Mouse (Mus musculus) heart, embryonic 13.5 days (tissue): ENCODE measurements around the gene Tyw5. TPM values are rescaled to one million over a fixed set of nuclear protein-coding genes. Genes with fewer than 3 reads are reported as not detected.
A peak's percentile ranks its signal among the peaks of the same experiment; 100 is the strongest.

ENCODE experiments used
- ATAC-seq: fragments of 200-750 bp; cut with Nextera tagmentation; 2 replicates; pipeline ENCODE4 v1.8.0; 2017; ENCODE audit warnings: moderate TSS enrichment; ENCODE audit not compliant: insufficient number of reproducible peaks, low FRiP score, low TSS enrichment; ENCODE audit errors: extremely low read depth
- H3K27ac ChIP-seq: fragments of 300-500 bp; sonication (generic); replicated peaks from 2 replicates; pipeline ENCODE4 v1.5.1; 2015; ENCODE audit warnings: moderate library complexity, mild to moderate bottlenecking, inconsistent platforms
- H3K27me3 ChIP-seq: fragments of 300-500 bp; sonication (generic); replicated peaks from 2 replicates; pipeline ENCODE4 v1.6.1; 2015; ENCODE audit warnings: mild to moderate bottlenecking, inconsistent platforms
- H3K36me3 ChIP-seq: fragments of 300-500 bp; sonication (generic); 2 replicates; pipeline ENCODE4 v1.6.1; 2015; ENCODE audit warnings: mild to moderate bottlenecking, inconsistent platforms
- H3K4me1 ChIP-seq: fragments of 300-500 bp; sonication (generic); 2 replicates; pipeline ENCODE4 v1.6.1; 2015; ENCODE audit warnings: inconsistent platforms
- H3K4me2 ChIP-seq: fragments of 300-500 bp; sonication (generic); 2 replicates; pipeline ENCODE4 v1.6.1; 2015; ENCODE audit warnings: inconsistent platforms, mild to moderate bottlenecking, moderate library complexity
- H3K4me3 ChIP-seq: fragments of 300-500 bp; sonication (generic); 2 replicates; pipeline ENCODE4 v1.5.1; 2015; ENCODE audit warnings: moderate library complexity, mild to moderate bottlenecking, inconsistent platforms
- H3K9ac ChIP-seq: fragments of 300-500 bp; sonication (generic); 2 replicates; pipeline ENCODE4 v1.6.1; 2015; ENCODE audit warnings: inconsistent platforms, mild to moderate bottlenecking, moderate library complexity
- H3K9me3 ChIP-seq: fragments of 300-500 bp; sonication (generic); 2 replicates; pipeline ENCODE4 v1.6.1; 2016; ENCODE audit warnings: inconsistent platforms
- WGBS: fragments of 180-500 bp; shearing (Covaris S2); methylation state at CpG from one replicate; pipeline ENCODE4 v1.1.7; 2015; ENCODE audit warnings: mixed read lengths; 5-methylcytosine and 5-hydroxymethylcytosine counted together
- polyA plus RNA-seq: library from polyadenylated mRNA; unstranded; fragments of >200 nt; fragmentation: Nextera tagmentation; extraction: Ambion mirVana; gene quantifications from 2 replicates; pipeline ENCODE4 v1.2.1, GENCODE M21; 2015

The Tyw5 gene
- polyA plus RNA-seq, 1 experiment from 2014 or later: 21.0 TPM

DNA sequence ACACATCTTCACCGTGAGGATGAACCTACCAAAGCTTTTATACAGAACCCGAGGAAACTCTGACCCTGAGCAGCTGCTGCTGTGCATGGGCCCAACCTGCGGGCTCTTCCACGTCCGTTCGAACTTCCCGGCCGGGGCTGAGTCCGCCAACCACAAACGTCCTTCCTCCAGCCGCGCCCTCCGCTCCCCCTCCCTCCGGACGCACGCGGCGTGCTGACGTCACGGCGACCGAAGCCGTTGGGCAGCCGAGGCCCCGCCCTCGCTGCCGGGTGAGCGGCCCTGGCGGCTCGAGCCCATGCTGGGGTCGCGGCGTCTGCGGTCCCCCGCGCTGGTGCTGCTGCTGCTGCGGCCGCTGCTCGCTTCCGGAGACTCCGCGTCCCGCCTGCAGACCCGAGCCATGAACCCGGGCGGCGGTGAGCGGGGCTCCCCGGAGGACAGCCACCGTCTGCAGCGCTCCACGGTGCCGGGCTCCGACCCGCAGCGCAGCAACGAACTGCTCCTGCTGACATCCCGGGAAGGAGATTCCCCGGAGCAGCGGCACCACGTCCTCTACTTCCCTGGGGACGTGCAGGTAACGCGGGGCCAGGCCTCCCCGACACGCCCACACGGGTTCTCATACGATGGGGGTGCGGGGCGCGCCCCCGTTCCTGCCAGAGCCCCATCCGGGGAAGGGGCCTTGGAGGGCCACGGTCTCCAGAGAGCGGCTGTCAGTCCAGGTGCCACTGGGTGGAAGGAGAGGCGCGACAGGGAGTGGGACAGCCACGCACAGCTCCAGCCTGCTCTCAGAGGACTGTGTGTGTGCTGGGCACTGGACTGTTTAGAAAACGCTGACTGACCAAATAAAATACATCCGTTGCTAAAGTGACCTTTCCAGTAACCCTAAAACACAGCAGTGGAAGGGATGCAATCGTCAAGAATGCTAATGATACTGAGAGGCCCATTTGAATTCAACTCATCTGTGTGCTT is 29.2 kb downstream of the Tyw5 start, which contains the start of gene 1700066M21Rik:
1700066M21Rik (plus strand) TSS at position 245 of the 966 bp plus-strand sequence.
- under 1% methylated on average over 76 of the region's 81 CpGs for WGBS
- Histone ChIP-seq H3K9me3 (no peaks in the 10 kb centered on the region), H3K4me2 (peak within 1 kb of the TSS; percentile 82), H3K4me1 (peaks cover 14% of the 10 kb centered on the region), H3K27ac (peak within 1 kb of the TSS; percentile 83), H3K27me3 (no peaks in the 10 kb centered on the region), H3K9ac (peak within 1 kb of the TSS; percentile 96), H3K36me3 (no peaks in the 10 kb centered on the region; the same call in 1 of the 2 replicates), H3K4me3 (peak within 1 kb of the TSS; percentile 84)
- peak; percentile 93 for ATAC-seq

DNA sequence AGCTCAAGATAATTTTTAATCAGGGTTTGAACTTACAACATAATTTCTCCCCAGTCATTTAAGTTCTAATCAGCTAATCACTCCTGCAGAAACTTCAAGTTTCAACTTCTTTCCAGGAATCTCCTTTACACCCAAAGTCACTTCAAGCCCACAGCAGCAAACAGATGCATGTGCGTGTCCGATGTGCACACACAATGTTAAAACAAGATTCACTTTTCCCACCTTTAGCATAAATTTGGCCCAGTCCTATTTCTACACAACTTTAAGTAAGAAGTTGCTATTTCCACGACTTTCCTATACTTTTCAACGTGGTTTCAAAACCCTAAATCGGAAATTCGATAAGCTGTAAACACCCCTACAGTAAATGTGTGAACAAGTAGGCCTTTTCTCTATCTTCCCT is 30.1 kb downstream of the Tyw5 start:
- H3K4me3 ChIP-seq: peak overlapping the region; percentile 84
- H3K9ac ChIP-seq: peak overlapping the region; percentile 17; the same call in 1 of the 2 replicates
- H3K27me3 ChIP-seq: no peaks in the 10 kb centered on the region
- 0 out of 2 replicates have a peak overlapping the region, but pooled peaks have one; percentile 26 for H3K27ac ChIP-seq
- no peaks in the 10 kb centered on the region for H3K9me3 ChIP-seq
- peaks cover 14% of the 10 kb centered on the region for H3K4me1 ChIP-seq
- WGBS: 48% methylated on average over 6 of the region's 6 CpGs
- H3K36me3 ChIP-seq: no peaks in the 10 kb centered on the region; the same call in 1 of the 2 replicates
- ATAC-seq: no peak
- peak overlapping the region; percentile 82 for H3K4me2 ChIP-seq

DNA sequence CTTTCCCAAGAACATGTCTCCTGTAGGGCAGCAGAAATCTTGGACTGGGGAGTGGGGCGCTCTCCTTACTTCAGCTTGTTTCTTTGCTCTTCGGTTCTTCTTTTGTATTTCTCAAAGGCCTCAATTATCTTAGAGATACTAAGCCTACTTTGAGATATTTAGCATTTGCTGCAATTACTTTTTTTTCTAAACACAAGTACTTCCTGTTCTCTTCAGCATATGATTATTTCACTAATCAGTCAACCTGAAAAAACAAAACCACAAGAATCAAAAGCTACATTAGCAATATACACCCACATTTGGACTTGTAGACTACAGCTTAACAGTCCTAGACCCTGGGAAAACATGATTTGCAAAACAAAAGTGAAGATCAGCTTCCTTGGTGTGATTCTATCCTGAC is 31.6 kb downstream of the Tyw5 start:
- H3K9me3 ChIP-seq: no peaks in the 10 kb centered on the region
- no peak overlapping the region for H3K27ac ChIP-seq
- H3K36me3 ChIP-seq: no peaks in the 10 kb centered on the region; the same call in 1 of the 2 replicates
- H3K4me2 ChIP-seq: no peak overlapping the region
- no peak overlapping the region for H3K9ac ChIP-seq
- H3K4me3 ChIP-seq: no peak overlapping the region
- 82% methylated on average over 2 of the region's 2 CpGs for WGBS
- H3K4me1 ChIP-seq: peaks cover 14% of the 10 kb centered on the region
- no peaks in the 10 kb centered on the region for H3K27me3 ChIP-seq
- no peak for ATAC-seq

DNA sequence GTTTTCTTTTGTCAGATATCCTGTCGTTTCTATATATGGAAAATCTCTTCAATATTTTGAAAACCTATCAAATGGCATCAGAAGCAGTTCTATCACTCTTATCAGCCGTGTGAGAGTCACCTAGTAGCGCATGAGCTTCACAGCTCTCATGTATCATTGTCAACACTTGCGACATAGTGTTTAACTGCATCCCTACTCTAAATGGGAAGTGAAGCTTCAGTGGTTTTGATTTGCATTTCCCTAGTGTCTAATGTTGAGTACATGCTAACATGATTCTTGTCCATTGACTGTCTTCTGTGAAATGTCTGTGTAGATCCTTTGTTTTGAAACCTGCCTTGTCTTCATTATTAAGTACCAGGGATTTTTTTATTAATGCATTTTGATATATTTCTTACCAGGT is 36.5 kb downstream of the Tyw5 start:
- no peak for ATAC-seq
- Histone ChIP-seq H3K4me3 (no peak overlapping the region), H3K4me2 (no peak overlapping the region), H3K9me3 (no peaks in the 10 kb centered on the region), H3K27ac (no peak overlapping the region), H3K4me1 (no peaks in the 10 kb centered on the region), H3K27me3 (no peaks in the 10 kb centered on the region), H3K36me3 (no peaks in the 10 kb centered on the region), H3K9ac (no peak overlapping the region)
- WGBS: 69% methylated on average over 4 of the region's 4 CpGs

DNA sequence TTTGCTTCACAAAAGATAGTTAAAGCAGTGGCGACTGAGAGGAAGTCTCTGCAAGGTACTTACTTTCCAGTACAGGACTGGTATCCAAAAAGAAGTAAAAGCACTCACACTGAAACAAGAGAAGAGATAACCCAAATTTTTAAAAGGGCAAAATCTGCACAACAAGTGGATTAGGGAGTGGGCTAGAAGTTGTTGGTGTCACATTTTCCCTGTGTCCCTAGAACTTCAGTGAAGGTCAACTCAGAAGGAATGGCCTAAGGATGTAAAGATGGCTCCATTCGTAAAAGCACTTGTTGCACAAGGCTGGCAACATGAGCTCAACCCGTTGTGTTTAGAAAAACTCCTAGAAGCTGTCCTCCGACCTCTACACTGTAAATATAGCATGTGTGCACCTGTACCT is 37.8 kb downstream of the Tyw5 start:
- Histone ChIP-seq H3K27ac (no peak overlapping the region), H3K4me1 (no peaks in the 10 kb centered on the region), H3K4me2 (no peak overlapping the region), H3K36me3 (no peaks in the 10 kb centered on the region), H3K9me3 (no peaks in the 10 kb centered on the region), H3K4me3 (no peak overlapping the region), H3K9ac (no peak overlapping the region), H3K27me3 (no peaks in the 10 kb centered on the region)
- WGBS: 69% methylated on average over 4 of the region's 4 CpGs
- ATAC-seq: no peak

DNA sequence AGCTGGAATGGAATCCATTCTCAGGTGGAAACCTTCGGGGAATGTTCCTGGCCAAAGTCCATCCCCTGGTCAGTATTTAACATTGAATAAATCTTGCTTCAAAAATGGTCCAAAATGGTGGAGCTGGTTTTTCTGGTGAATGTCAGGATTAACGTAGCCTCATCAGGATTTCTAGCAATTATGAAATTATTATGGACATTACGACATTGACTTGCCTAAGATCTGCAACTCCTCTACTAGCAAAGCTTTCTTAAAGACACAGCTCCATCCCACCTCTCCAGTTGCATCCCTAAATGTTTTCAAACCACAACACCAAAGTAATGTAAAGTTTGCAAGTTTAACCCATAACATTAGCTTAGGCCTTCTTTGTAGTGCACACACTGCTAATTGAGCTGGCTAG is 39.5 kb downstream of the Tyw5 start:
- Histone ChIP-seq H3K4me3 (no peak overlapping the region), H3K36me3 (no peaks in the 10 kb centered on the region), H3K4me1 (no peaks in the 10 kb centered on the region), H3K9me3 (no peaks in the 10 kb centered on the region), H3K27ac (no peak overlapping the region), H3K27me3 (no peaks in the 10 kb centered on the region), H3K9ac (no peak overlapping the region), H3K4me2 (no peak overlapping the region)
- no peak for ATAC-seq
- 87% methylated on average over 3 of the region's 3 CpGs for WGBS

DNA sequence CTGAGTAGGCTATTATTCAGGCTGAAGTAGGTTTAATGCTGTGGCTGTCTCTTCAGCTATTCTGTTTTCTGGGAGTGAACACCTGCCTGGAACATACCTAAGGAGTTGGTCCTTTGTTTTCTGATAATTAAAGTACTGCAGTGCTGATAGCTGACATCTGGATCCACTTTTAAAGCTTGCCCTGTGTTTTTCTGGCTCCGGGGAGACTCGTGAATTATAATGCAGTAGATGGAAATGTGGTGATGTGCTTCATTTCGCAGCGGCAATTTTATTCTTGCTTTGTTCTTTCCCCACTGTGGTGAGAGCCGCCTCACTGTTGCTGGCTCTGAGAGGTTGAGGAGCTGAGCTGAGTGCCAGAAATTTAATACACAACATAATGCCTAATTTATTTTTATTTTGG is 48.4 kb downstream of the Tyw5 start:
- 80% methylated on average over 5 of the region's 5 CpGs for WGBS
- Histone ChIP-seq H3K9ac (no peak overlapping the region), H3K4me2 (no peak overlapping the region), H3K9me3 (no peaks in the 10 kb centered on the region), H3K4me3 (no peak overlapping the region), H3K36me3 (no peaks in the 10 kb centered on the region), H3K27me3 (no peaks in the 10 kb centered on the region), H3K4me1 (no peaks in the 10 kb centered on the region), H3K27ac (no peak overlapping the region)
- no peak for ATAC-seq

DNA sequence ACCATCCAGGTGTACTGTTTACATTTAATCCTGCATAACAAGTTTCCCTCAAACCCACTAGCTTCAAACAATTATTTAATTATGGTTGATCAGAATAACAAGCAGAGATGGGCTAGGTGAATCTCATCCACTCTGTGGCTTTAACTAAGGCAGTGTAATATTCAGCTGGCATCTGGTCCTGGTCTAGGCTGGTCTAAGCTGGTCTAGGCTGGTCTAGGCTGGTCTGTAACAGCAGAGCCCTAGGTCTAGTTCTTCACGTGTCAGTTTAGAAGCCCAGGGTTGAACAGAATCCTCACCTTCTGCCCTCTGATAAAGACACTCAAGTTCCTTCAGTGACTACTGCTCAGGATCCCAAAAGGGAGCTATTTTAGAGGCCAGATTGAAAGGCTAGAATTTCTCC is 55.0 kb downstream of the Tyw5 start:
- Histone ChIP-seq H3K4me3 (no peak overlapping the region), H3K9ac (no peak overlapping the region), H3K9me3 (no peaks in the 10 kb centered on the region), H3K4me1 (no peaks in the 10 kb centered on the region), H3K4me2 (no peak overlapping the region), H3K27ac (no peak overlapping the region), H3K36me3 (no peaks in the 10 kb centered on the region), H3K27me3 (no peaks in the 10 kb centered on the region)
- no peak for ATAC-seq
- 33% methylated on average over 1 of the region's 1 CpGs for WGBS

DNA sequence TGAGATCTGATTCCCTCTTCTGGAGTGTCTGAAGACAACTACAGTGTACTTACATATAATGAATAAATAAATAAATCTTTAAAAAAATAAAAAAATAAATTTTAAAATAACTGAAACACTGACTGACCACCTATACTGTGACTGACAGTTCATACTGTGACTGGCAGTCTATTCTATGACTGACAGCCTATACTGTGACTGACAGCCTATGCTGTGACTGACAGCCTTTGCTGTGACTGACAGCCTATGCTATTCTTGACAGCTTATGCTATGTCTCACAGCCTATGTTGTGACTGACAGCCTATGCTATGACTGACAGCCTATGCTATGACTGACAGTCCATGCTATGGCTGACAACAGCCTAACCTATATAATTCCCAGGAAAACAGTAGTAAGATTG is 59.4 kb downstream of the Tyw5 start:
- no peaks in the 10 kb centered on the region for H3K4me1 ChIP-seq
- H3K36me3 ChIP-seq: no peaks in the 10 kb centered on the region
- H3K4me3 ChIP-seq: no peak overlapping the region
- no peak for ATAC-seq
- H3K27ac ChIP-seq: no peak overlapping the region
- H3K27me3 ChIP-seq: no peaks in the 10 kb centered on the region
- H3K9me3 ChIP-seq: no peaks in the 10 kb centered on the region
- no peak overlapping the region for H3K9ac ChIP-seq
- no peak overlapping the region for H3K4me2 ChIP-seq

DNA sequence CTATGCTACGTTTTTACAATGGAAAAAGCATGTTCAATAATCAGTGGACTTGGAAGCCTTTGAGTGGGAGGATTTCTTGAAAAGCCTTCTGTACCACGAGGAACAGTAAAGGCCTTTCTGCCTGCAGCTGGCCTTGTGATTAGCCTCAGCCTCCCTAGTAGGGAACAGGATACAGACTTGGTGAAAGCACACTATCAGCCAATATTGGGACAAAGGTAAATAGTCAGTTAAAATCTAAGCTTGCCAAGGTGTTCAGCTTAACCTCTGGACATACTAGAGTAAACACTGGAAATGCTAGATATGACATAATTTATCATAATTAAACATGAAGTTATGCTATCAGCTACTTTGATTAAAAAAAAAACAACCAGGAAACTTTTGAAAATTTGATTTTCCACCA is 65.7 kb downstream of the Tyw5 start:
- no peak overlapping the region for H3K9ac ChIP-seq
- H3K4me3 ChIP-seq: no peak overlapping the region
- no peaks in the 10 kb centered on the region for H3K9me3 ChIP-seq
- H3K36me3 ChIP-seq: no peaks in the 10 kb centered on the region
- ATAC-seq: no peak
- H3K27ac ChIP-seq: no peak overlapping the region
- 35% methylated on average over 2 of the region's 2 CpGs for WGBS
- H3K4me2 ChIP-seq: no peak overlapping the region
- H3K4me1 ChIP-seq: no peaks in the 10 kb centered on the region
- no peaks in the 10 kb centered on the region for H3K27me3 ChIP-seq

DNA sequence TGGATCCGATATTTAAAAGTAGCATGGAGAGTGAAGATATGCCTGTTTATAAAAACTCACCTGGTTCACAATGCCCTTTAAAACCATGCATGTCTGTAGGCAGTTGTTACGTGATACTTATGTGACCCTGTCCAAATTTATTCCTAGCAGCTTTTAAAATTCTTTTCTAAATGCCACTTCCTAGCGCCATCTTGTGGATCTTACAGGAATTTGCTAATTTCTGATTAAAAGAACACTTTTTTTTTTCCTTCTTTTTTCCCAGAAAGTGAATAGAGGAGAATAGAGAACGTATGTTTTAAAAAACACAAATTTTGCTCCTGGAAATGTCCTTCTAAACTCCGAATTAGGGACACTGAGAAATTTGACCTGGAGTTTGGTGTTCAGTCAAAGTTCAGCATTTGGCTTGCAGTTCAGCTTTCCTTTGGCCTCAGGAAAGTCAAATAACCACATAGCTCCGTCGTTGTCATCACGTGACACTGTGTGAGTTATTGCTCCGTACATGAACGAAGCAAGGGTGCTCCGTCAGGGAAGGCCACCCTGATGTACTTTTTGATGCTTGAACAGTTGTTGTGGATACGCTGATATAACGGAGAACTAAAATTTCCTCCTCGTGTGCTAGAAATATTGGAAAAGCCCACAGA is 67.6 kb downstream of the Tyw5 start:
- ATAC-seq: no peak
- Histone ChIP-seq H3K9me3 (no peaks in the 10 kb centered on the region), H3K27ac (no peak overlapping the region), H3K4me3 (no peak overlapping the region), H3K9ac (no peak overlapping the region), H3K4me2 (no peak overlapping the region), H3K27me3 (no peaks in the 10 kb centered on the region), H3K4me1 (no peaks in the 10 kb centered on the region), H3K36me3 (no peaks in the 10 kb centered on the region)
- WGBS: 48% methylated on average over 14 of the region's 14 CpGs
